Mouse (Mus musculus) myocyte (in vitro differentiated cells): ENCODE results near the gene Olfr389. TPM values are rescaled to one million over a fixed set of nuclear protein-coding genes. Genes with fewer than 3 reads are reported as not detected.

Experiments used
- polyA plus RNA-seq: library from polyadenylated mRNA; unstranded; fragments of >200 nt; fragmentation: generic; extraction: Trizol; gene quantifications from one replicate; pipeline ENCODE4 v1.2.1, GENCODE M21; 2012; ENCODE audit warnings: missing spikeins

The Olfr389 gene
- polyA plus RNA-seq, 1 experiment, result not detected

Other genes starting within 250 kb of the Olfr389 start
- gene Olfr385, start 187.7 kb downstream of the Olfr389 start, polyA plus RNA-seq, result not detected
- not detected for gene Olfr384, start 182.1 kb downstream of the Olfr389 start, polyA plus RNA-seq
- not detected for gene Zfp735, start 91.9 kb downstream of the Olfr389 start, polyA plus RNA-seq
- not detected for gene Olfr390, start 2.3 kb upstream of the Olfr389 start, polyA plus RNA-seq
- not detected for gene Olfr391-ps, start 22.3 kb upstream of the Olfr389 start, polyA plus RNA-seq
- not detected for gene Olfr392, start 36.3 kb upstream of the Olfr389 start, polyA plus RNA-seq
- not detected for gene Olfr393, start 70.7 kb upstream of the Olfr389 start, polyA plus RNA-seq
- gene Olfr394, start 110.1 kb upstream of the Olfr389 start, polyA plus RNA-seq, result not detected
- gene Olfr395, start 128.6 kb upstream of the Olfr389 start, polyA plus RNA-seq, result not detected
- gene Olfr23, start 156.0 kb upstream of the Olfr389 start, polyA plus RNA-seq, result not detected
- not detected for gene Olfr397, start 180.1 kb upstream of the Olfr389 start, polyA plus RNA-seq
- not detected for gene Olfr398, start 209.7 kb upstream of the Olfr389 start, polyA plus RNA-seq